Mouse (Mus musculus) erythroblast, embryonic 14.5 days (primary cell): ENCODE measurements around the gene Rnase1.

Experiments
- GATA1 ChIP-seq: IDR thresholded peaks from 2 replicates; pipeline ENCODE4 v1.6.1; 2012; ENCODE audit warnings: low read length, inconsistent platforms, mixed read lengths
- TAL1 ChIP-seq: IDR thresholded peaks from 3 replicates; pipeline ENCODE4 v1.6.1; 2012; ENCODE audit warnings: low read length, inconsistent platforms, mixed read lengths

GRCm38 (mm10) chr14:51143287-51143686, 3.3 kb downstream of the Rnase1 start:
- no peak for TF ChIP-seq TAL1
- TF ChIP-seq GATA1, result no peak
